Mouse (Mus musculus) macrophage (primary cell): ENCODE results near the gene Slc7a7. TPM values are rescaled to one million over a fixed set of nuclear protein-coding genes. Genes with fewer than 3 reads are reported as not detected.

Experiments used
- H3K27ac ChIP-seq: fragments of 350-480 bp; formaldehyde crosslinking; 2 replicates; pipeline ENCODE4 v1.9.0; 2021
- H3K36me3 ChIP-seq: fragments of 350-480 bp; formaldehyde crosslinking; 2 replicates; pipeline ENCODE4 v1.9.0; 2021; ENCODE audit errors: inconsistent target
- H3K4me3 ChIP-seq: fragments of 350-480 bp; formaldehyde crosslinking; 2 replicates; pipeline ENCODE4 v1.9.0; 2021; ENCODE audit errors: inconsistent target
- H3K79me2 ChIP-seq: fragments of 350-480 bp; formaldehyde crosslinking; 2 replicates; pipeline ENCODE4 v1.9.0; 2021; ENCODE audit errors: inconsistent target
- WGBS: methylation state at CpG from one replicate; pipeline ENCODE4 v1.1.7; 2026; ENCODE audit warnings: inconsistent platforms; ENCODE audit not compliant: missing documents; 5-methylcytosine and 5-hydroxymethylcytosine counted together
- polyA plus RNA-seq: library from polyadenylated mRNA; stranded (reverse); fragments of 250-400 nt; gene quantifications from 3 replicates; pipeline ENCODE4 v1.2.4, GENCODE M21; 2018; ENCODE audit warnings: inconsistent platforms

The Slc7a7 gene
- polyA plus RNA-seq, 1 experiment from 2014 or later: 48.3 TPM

- under 1% methylated on average over 48 of the region's 48 CpGs for WGBS
- H3K4me3 ChIP-seq: peak within 1 kb of the TSS; percentile 46
- peaks cover 6% of the 10 kb centered on the region; the same call in 1 of the 2 replicates for H3K36me3 ChIP-seq
- H3K79me2 ChIP-seq: no peaks in the 10 kb centered on the region
- H3K27ac ChIP-seq: peak within 1 kb of the TSS; percentile 82
These were observed 9.3 kb upstream of the Slc7a7 start, which contains the start of gene Mrpl52 for GRCm38 (mm10) chr14:54426689-54427398. Mrpl52 (plus strand) TSS chr14:54426909.

- 26% methylated on average over 14 of the region's 14 CpGs for WGBS
- Histone ChIP-seq H3K4me3 (peak overlapping the region; percentile 46), H3K27ac (peak overlapping the region; percentile 82), H3K36me3 (peaks cover 6% of the 10 kb centered on the region; the same call in 1 of the 2 replicates), H3K79me2 (no peaks in the 10 kb centered on the region)
These were observed 8.6 kb upstream of the Slc7a7 start for GRCm38 (mm10) chr14:54426003-54426688.

DNA sequence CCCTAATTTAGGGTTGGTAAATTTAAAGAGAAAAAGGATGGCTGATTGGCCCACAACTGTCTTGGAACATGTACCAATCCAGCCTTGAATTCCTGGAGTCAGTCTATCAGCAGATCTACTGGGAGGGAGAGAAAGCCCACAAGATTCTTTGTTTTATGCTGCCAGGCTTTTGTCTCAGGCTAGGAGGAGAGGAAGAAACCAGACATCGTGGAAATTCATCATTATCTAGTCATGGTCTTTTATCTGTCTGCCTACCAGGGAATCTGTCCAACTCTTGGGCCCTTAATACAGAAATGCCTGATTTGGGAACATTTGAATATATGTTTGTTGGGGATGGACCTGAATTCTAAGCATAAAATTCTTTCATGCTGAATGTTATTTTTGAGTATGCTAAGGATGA is 8.0 kb upstream of the Slc7a7 start:
- 100% methylated on average over 1 of the region's 1 CpGs for whole genome bisulfite sequencing
- Histone ChIP-seq H3K27ac (no peak overlapping the region), H3K4me3 (no peak overlapping the region)

GRCm38 (mm10) chr14:54424634-54425033 is 7.1 kb upstream of the Slc7a7 start:
- 71% methylated on average over 1 of the region's 1 CpGs for WGBS
- H3K4me3 ChIP-seq: no peak overlapping the region
- H3K27ac ChIP-seq: no peak overlapping the region

More for the DNA sequence above, 8.0 kb upstream of the Slc7a7 start:
- Histone ChIP-seq H3K36me3 (peaks cover 6% of the 10 kb centered on the region; the same call in 1 of the 2 replicates), H3K79me2 (no peaks in the 10 kb centered on the region)

DNA sequence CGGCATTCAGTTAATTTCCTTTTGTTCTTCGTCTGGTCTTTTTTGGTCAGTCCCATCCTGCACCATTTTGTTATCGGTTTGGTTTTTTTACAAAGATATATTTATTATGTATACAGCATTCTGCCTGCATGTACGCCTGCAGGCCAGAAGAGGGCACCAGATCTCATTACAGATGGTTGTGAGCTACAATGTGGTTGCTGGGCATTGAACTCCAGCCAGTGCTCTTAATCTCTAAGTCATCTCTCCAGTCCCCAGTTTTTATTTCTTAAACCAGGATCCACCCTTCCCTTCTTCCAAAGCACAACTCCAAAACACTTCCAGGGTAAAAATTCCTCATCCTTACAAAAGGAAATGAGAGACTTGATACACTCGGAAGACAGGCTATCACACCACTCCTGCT is 5.8 kb upstream of the Slc7a7 start:
- no peaks in the 10 kb centered on the region for H3K79me2 ChIP-seq
- 60% methylated on average over 5 of the region's 5 CpGs for WGBS

More at GRCm38 (mm10) chr14:54424634-54425033, 7.1 kb upstream of the Slc7a7 start:
- peaks cover 6% of the 10 kb centered on the region; the same call in 1 of the 2 replicates for H3K36me3 ChIP-seq
- H3K79me2 ChIP-seq: no peaks in the 10 kb centered on the region

GRCm38 (mm10) chr14:54421014-54421413 is 3.4 kb upstream of the Slc7a7 start:
- Histone ChIP-seq H3K36me3 (no peaks in the 10 kb centered on the region), H3K4me3 (no peak overlapping the region), H3K27ac (no peak overlapping the region), H3K79me2 (no peaks in the 10 kb centered on the region)
- WGBS: 97% methylated on average over 2 of the region's 2 CpGs

More for the DNA sequence above, 5.8 kb upstream of the Slc7a7 start:
- Histone ChIP-seq H3K36me3 (no peaks in the 10 kb centered on the region), H3K4me3 (no peak overlapping the region), H3K27ac (no peak overlapping the region)

DNA sequence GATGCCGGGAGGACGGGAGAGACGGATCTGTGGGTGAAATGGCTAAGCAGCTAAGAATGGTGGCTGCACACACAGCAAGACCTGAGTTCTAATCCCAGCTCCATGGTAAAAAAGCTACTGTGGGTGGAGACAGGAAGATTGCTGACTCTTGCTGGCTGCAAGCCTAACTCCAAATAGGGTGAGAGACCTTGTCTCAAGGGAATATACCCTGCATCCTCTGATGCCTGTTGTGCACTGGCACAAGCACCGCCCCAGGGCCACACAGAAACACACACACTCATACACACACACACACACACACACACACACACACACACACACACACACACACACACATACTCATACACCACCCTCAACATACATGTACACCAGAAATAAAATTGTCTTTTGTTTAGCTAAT is 750 bp downstream of the Slc7a7 start:
- 92% methylated on average over 4 of the region's 4 CpGs for WGBS
- Histone ChIP-seq H3K36me3 (no peaks in the 10 kb centered on the region), H3K4me3 (no peak overlapping the region), H3K79me2 (no peaks in the 10 kb centered on the region), H3K27ac (no peak overlapping the region)

GRCm38 (mm10) chr14:54416229-54416775 is 1.3 kb downstream of the Slc7a7 start:
- no peak overlapping the region for H3K4me3 ChIP-seq
- WGBS: 81% methylated on average over 5 of the region's 5 CpGs
- no peaks in the 10 kb centered on the region for H3K36me3 ChIP-seq
- no peaks in the 10 kb centered on the region for H3K79me2 ChIP-seq
- no peak overlapping the region for H3K27ac ChIP-seq

- H3K4me3 ChIP-seq: no peak overlapping the region
- no peak overlapping the region for H3K27ac ChIP-seq
- H3K79me2 ChIP-seq: no peaks in the 10 kb centered on the region
- 90% methylated on average over 13 of the region's 13 CpGs for WGBS
- H3K36me3 ChIP-seq: no peaks in the 10 kb centered on the region
These were observed 2.1 kb downstream of the Slc7a7 start for GRCm38 (mm10) chr14:54415241-54416020.

DNA sequence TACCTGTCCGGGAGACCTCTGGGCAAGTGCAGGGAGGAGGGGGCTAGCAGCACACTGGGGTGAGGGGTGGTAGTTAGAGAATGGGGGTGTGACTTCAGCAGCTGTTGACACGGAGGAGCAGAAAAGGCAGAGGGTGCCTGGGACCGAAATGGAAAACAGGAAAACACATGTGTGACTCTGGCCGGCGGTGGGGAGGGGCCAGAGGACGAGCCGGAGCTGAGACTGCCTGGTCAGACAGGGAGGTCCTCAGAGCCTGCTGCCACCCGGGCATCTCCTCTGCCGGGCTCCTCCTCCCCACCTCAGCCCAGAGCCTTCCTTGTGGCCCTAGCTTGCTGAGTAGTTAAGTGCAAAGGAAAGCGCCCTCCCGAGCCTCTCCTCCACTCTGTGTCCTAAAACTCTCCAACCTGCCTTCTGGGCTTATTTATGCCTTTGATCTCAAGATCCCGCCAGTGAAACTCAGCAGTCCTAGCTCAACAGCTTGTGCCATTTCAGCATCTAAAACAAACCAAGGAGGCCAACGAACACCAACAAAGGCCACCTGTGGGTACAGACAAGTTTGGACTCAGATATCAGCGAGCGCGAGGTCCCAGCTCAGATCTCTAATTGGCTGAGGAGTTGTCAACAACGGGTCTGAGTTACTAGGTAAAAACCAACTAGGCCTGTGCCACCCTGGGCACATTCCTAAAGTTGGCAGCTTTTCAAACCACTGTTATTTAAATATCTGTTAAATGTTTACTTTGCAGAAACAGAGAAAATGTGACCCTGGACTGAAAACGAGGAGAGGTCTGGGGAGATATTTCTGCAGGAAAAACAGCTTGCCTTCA is 3.5 kb downstream of the Slc7a7 start:
- Histone ChIP-seq H3K36me3 (no peaks in the 10 kb centered on the region), H3K27ac (no peak overlapping the region), H3K4me3 (no peak overlapping the region), H3K79me2 (peaks cover under 1% of the 10 kb centered on the region; the same call in 1 of the 2 replicates)
- WGBS: 31% methylated on average over 18 of the region's 18 CpGs

DNA sequence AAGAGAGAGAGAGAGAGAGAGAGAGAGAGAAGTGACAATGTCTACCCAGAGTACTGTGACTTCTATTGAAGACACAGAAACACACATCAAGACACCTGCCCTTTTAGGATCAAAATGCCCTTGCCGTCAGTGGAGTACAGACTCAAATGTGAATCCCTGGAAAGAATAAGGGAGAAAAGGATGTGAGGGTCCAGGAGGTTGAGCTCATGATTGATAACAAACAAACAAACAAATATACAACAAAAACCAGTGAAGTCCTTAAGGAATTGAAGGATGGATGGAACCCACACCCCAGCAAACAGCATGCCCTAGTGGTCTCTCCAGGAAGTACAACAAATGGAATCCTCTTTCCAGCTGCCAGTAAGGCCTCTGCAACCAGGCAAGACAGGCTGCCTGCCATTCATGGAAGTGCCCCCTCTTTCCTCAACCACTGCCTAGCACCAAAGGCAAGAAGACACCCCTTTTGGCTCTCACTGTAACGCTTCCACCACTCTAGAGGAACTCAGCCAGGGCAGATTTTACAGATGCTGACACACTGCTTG is 4.9 kb downstream of the Slc7a7 start:
- Histone ChIP-seq H3K79me2 (peaks cover 14% of the 10 kb centered on the region), H3K36me3 (no peaks in the 10 kb centered on the region), H3K4me3 (no peak overlapping the region), H3K27ac (no peak overlapping the region)
- WGBS: 76% methylated on average over 2 of the region's 2 CpGs

GRCm38 (mm10) chr14:54412000-54412576 is 5.5 kb downstream of the Slc7a7 start:
- Histone ChIP-seq H3K79me2 (peaks cover 20% of the 10 kb centered on the region), H3K4me3 (no peak overlapping the region), H3K27ac (no peak overlapping the region), H3K36me3 (no peaks in the 10 kb centered on the region)
- WGBS: 81% methylated on average over 8 of the region's 9 CpGs
